Mouse (Mus musculus): ENCODE results near the gene Hpcal1. TPM values are rescaled to one million over a fixed set of nuclear protein-coding genes. Genes with fewer than 3 reads are reported as not detected.

Gene Hpcal1
- polyA plus RNA-seq, 1 experiment from 2014 or later, result 39.1 TPM

DNA sequence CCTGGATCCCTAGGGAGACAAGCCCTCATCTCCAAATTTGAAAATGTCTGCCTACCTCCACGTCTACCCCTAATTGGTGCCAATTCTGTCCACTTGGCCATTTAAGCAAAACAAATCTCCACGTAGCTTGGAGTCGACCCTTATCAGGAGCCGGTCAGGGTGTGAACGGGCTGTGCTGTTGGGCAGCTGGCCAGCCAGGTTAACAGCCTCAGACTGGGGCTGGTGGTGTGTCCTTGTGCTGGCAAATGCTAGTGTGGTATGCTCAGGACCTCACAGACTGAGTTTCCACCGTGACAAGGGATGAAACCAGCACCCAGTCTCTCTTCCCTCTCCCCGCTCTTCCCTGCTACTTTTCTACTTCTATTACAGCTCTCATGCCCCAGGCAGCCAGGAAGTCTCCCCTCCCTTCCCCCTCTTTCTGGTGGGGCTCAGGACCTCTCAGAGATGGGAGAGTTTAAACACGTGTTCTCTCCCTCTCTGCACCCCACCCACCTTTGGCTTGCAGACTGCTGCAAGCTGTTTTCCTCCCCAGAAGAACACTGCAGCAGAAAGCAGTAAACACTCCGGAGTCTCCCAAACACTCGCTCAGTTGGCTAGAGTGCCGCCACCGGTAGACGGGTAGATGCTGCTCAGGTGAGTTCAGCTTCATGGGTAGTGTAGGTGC, 37.2 kb downstream of the Hpcal1 start:
- Histone ChIP-seq H3K4me1 (ENCODE audit: control insufficient read depth, insufficient read depth, low read length) (peaks cover 8% of the 10 kb centered on the region), H3K4me2 (no peak overlapping the region), H3K9ac (ENCODE audit: low read length) (no peak overlapping the region), H3K4me3 (ENCODE audit: low read depth, low read length) (no peak overlapping the region), H3K27me3 (ENCODE audit: control insufficient read depth, insufficient read depth, low read length) (no peaks in the 10 kb centered on the region), H3K27ac (ENCODE audit: low read depth, low read length) (no peak overlapping the region), H3K36me3 (ENCODE audit: control insufficient read depth, insufficient read depth, low read length) (no peaks in the 10 kb centered on the region), H3K9me3 (ENCODE audit: control insufficient read depth, low read length) (no peaks in the 10 kb centered on the region)
- 79% methylated on average over 13 of the region's 13 CpGs for WGBS
- ATAC-seq (ENCODE audit: low FRiP score) (no peak), DNase-seq (ENCODE audit: low spot score, missing footprints) (no peak)

GRCm38 (mm10) chr12:17729211-17729900, 38.7 kb downstream of the Hpcal1 start:
- Histone ChIP-seq H3K4me1 (ENCODE audit: control insufficient read depth, insufficient read depth, low read length) (peaks cover 8% of the 10 kb centered on the region), H3K4me2 (no peak overlapping the region), H3K4me3 (ENCODE audit: low read depth, low read length) (no peak overlapping the region), H3K27ac (ENCODE audit: low read depth, low read length) (no peak overlapping the region), H3K36me3 (ENCODE audit: control insufficient read depth, insufficient read depth, low read length) (no peaks in the 10 kb centered on the region), H3K9ac (ENCODE audit: low read length) (no peak overlapping the region), H3K9me3 (ENCODE audit: control insufficient read depth, low read length) (no peaks in the 10 kb centered on the region), H3K27me3 (ENCODE audit: control insufficient read depth, insufficient read depth, low read length) (no peaks in the 10 kb centered on the region)
- WGBS, result 91% methylated on average over 13 of the region's 13 CpGs
- DNase-seq (ENCODE audit: low spot score, missing footprints) (no peak), ATAC-seq (ENCODE audit: low FRiP score) (no peak)

DNA sequence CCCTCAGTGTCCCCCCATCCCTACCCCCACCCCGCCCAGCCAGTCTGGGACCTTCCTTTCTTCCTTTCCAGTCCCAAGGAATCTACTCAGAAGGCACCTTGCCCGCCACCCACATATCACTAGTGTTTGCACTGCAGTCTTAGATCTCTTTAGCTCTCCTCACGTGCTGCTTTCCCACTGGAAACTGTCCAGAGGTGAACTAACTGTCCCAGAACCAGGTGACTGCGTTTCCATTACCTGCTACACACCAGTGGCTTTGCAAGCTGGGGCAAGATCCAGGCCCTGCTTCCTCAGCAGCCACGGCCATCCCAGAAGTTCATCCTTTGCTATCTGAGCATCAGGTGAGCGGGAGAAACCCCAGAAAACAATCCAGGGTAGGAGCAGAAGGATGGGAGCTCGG, 41.4 kb downstream of the Hpcal1 start:
- DNase-seq (ENCODE audit: low spot score, missing footprints) (no peak), ATAC-seq (ENCODE audit: low FRiP score) (no peak)
- 88% methylated on average over 7 of the region's 7 CpGs for WGBS
- Histone ChIP-seq H3K4me2 (no peak overlapping the region), H3K9me3 (ENCODE audit: control insufficient read depth, low read length) (no peaks in the 10 kb centered on the region), H3K4me3 (ENCODE audit: low read depth, low read length) (no peak overlapping the region), H3K27me3 (ENCODE audit: control insufficient read depth, insufficient read depth, low read length) (no peaks in the 10 kb centered on the region), H3K27ac (ENCODE audit: low read depth, low read length) (no peak overlapping the region), H3K36me3 (ENCODE audit: control insufficient read depth, insufficient read depth, low read length) (no peaks in the 10 kb centered on the region), H3K9ac (ENCODE audit: low read length) (no peak overlapping the region), H3K4me1 (ENCODE audit: control insufficient read depth, insufficient read depth, low read length) (no peaks in the 10 kb centered on the region)

- DNase-seq (ENCODE audit: low spot score, missing footprints) (no peak), ATAC-seq (ENCODE audit: low FRiP score) (no peak)
- Histone ChIP-seq H3K4me3 (ENCODE audit: low read depth, low read length) (no peak overlapping the region), H3K9ac (ENCODE audit: low read length) (no peak overlapping the region), H3K27ac (ENCODE audit: low read depth, low read length) (no peak overlapping the region), H3K4me2 (no peak overlapping the region), H3K9me3 (ENCODE audit: control insufficient read depth, low read length) (no peaks in the 10 kb centered on the region), H3K4me1 (ENCODE audit: control insufficient read depth, insufficient read depth, low read length) (peaks cover 2% of the 10 kb centered on the region), H3K27me3 (ENCODE audit: control insufficient read depth, insufficient read depth, low read length) (no peaks in the 10 kb centered on the region), H3K36me3 (ENCODE audit: control insufficient read depth, insufficient read depth, low read length) (no peaks in the 10 kb centered on the region)
- WGBS, result 88% methylated on average over 4 of the region's 4 CpGs
Observed at GRCm38 (mm10) chr12:17732546-17732945, 41.9 kb downstream of the Hpcal1 start.

- H3K4me1 ChIP-seq (ENCODE audit: control insufficient read depth, insufficient read depth, low read length), result peaks cover 4% of the 10 kb centered on the region
- WGBS, result 60% methylated on average over 6 of the region's 6 CpGs
- no peaks in the 10 kb centered on the region for H3K36me3 ChIP-seq (ENCODE audit: control insufficient read depth, insufficient read depth, low read length)
- DNase-seq (ENCODE audit: low spot score, missing footprints), result no peak
- H3K4me3 ChIP-seq (ENCODE audit: low read depth, low read length), result no peak overlapping the region
- no peak overlapping the region for H3K9ac ChIP-seq (ENCODE audit: low read length)
- no peak for ATAC-seq (ENCODE audit: low FRiP score)
- no peak overlapping the region for H3K4me2 ChIP-seq
- H3K27ac ChIP-seq (ENCODE audit: low read depth, low read length), result no peak overlapping the region
- no peaks in the 10 kb centered on the region for H3K27me3 ChIP-seq (ENCODE audit: control insufficient read depth, insufficient read depth, low read length)
- no peaks in the 10 kb centered on the region for H3K9me3 ChIP-seq (ENCODE audit: control insufficient read depth, low read length)
Observed at GRCm38 (mm10) chr12:17733114-17733904, 42.7 kb downstream of the Hpcal1 start.

DNA sequence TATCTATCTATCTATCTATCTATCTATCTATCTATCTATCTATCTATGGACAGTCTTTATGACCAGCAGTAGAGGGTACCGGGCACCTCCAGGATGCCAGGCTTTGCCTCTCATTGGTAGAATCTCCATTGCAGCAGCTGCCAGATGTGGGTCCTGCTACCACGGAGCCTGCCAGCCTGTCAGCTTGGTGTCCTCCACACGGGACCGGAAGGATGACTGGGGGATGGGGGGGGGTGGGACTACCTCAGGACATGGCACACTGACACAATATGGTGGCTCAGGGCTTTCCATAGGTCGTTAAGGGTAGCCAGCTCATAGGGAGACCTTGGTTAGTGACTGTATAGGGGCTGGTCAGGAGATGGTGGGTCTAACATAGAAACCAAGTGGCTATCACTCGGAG, 45.7 kb downstream of the Hpcal1 start:
- no peak overlapping the region for H3K4me2 ChIP-seq
- no peak for DNase-seq (ENCODE audit: low spot score, missing footprints)
- no peak overlapping the region for H3K9ac ChIP-seq (ENCODE audit: low read length)
- WGBS, result 89% methylated on average over 6 of the region's 6 CpGs
- H3K4me1 ChIP-seq (ENCODE audit: control insufficient read depth, insufficient read depth, low read length), result peaks cover 5% of the 10 kb centered on the region
- no peak for ATAC-seq (ENCODE audit: low FRiP score)
- H3K27ac ChIP-seq (ENCODE audit: low read depth, low read length), result no peak overlapping the region
- H3K36me3 ChIP-seq (ENCODE audit: control insufficient read depth, insufficient read depth, low read length), result no peaks in the 10 kb centered on the region
- H3K9me3 ChIP-seq (ENCODE audit: control insufficient read depth, low read length), result no peaks in the 10 kb centered on the region
- H3K27me3 ChIP-seq (ENCODE audit: control insufficient read depth, insufficient read depth, low read length), result no peaks in the 10 kb centered on the region
- no peak overlapping the region for H3K4me3 ChIP-seq (ENCODE audit: low read depth, low read length)

DNA sequence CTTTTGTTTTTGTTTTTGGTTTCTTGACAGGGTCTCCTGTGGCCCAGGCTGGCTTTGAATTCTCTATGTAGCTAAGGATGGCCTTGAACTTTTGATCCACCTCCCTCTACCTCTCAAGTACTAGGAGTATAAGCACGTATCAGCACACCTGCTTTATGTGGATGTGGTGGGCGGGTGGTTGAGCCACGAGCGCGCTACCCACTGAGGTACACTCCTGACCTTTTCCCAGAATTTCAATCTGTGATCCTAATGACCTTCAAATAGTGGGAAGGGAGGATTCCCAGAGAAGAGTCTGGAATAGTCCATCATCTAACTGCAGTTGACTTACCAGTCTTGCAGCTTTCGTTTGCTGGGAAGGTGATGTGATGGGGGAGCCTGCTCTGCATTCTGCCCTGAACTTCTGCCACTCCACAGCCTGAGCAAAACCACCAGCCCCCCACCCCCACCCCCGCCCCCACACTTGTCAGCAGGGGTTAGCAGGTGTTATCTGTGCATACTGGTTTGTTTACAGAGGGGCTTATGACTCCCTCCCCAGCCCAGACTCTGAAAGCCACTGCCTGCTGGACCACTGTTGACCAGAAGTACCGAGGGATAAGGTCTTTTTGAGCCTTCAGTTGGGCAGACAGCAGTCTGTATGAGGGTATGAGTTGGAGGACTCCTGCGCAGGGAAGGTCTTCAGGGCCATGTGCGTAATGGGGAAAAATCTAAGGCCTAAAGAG, 46.4 kb downstream of the Hpcal1 start:
- H3K9ac ChIP-seq (ENCODE audit: low read length), result no peak overlapping the region
- 75% methylated on average over 10 of the region's 10 CpGs for WGBS
- peaks cover 5% of the 10 kb centered on the region for H3K4me1 ChIP-seq (ENCODE audit: control insufficient read depth, insufficient read depth, low read length)

DNA sequence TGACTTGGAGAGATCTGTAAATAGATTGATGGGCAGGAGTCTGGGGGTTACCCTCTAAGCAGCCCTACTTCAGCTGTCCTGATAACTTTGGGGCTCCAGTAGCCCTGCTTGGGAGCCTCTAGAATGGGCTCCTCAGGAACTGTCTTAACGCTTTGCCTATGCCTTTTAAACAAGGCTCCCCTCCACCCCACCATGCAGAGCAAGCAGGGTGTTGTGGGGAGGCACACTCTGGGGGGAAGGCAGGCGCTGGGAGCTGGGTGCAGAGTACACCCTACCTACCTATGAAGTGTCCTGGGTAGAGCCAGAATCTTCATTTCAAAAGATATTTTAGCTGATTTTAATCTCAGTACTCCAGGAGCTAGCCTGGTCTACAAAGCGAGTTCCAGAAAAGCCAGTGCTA, 47.2 kb downstream of the Hpcal1 start:
- 80% methylated on average over 3 of the region's 3 CpGs for WGBS
- ATAC-seq (ENCODE audit: low FRiP score), result no peak

More for the DNA sequence above, 46.4 kb downstream of the Hpcal1 start:
- Histone ChIP-seq H3K9me3 (ENCODE audit: control insufficient read depth, low read length) (no peaks in the 10 kb centered on the region), H3K36me3 (ENCODE audit: control insufficient read depth, insufficient read depth, low read length) (no peaks in the 10 kb centered on the region), H3K27me3 (ENCODE audit: control insufficient read depth, insufficient read depth, low read length) (no peaks in the 10 kb centered on the region), H3K27ac (ENCODE audit: low read depth, low read length) (no peak overlapping the region), H3K4me3 (ENCODE audit: low read depth, low read length) (no peak overlapping the region), H3K4me2 (no peak overlapping the region)
- peak; percentile 34; the same call in 1 of the 2 replicates for ATAC-seq (ENCODE audit: low FRiP score)
- DNase-seq (ENCODE audit: low spot score, missing footprints), result no peak

More for the DNA sequence above, 47.2 kb downstream of the Hpcal1 start:
- H3K4me1 ChIP-seq (ENCODE audit: control insufficient read depth, insufficient read depth, low read length), result peaks cover 5% of the 10 kb centered on the region
- no peak overlapping the region for H3K4me2 ChIP-seq
- no peak overlapping the region for H3K27ac ChIP-seq (ENCODE audit: low read depth, low read length)
- H3K27me3 ChIP-seq (ENCODE audit: control insufficient read depth, insufficient read depth, low read length), result no peaks in the 10 kb centered on the region
- no peak overlapping the region for H3K9ac ChIP-seq (ENCODE audit: low read length)
- no peaks in the 10 kb centered on the region for H3K36me3 ChIP-seq (ENCODE audit: control insufficient read depth, insufficient read depth, low read length)
- no peaks in the 10 kb centered on the region for H3K9me3 ChIP-seq (ENCODE audit: control insufficient read depth, low read length)
- DNase-seq (ENCODE audit: low spot score, missing footprints), result no peak
- no peak overlapping the region for H3K4me3 ChIP-seq (ENCODE audit: low read depth, low read length)

All from midbrain, embryonic 11.5 days (tissue).